Mouse (Mus musculus) olfactory bulb, adult 2 months (tissue): ENCODE results near the gene Aldh3b3. TPM values are rescaled to one million over a fixed set of nuclear protein-coding genes. Genes with fewer than 3 reads are reported as not detected.

ENCODE experiments used
- H3K27ac ChIP-seq: fragments of 200-500 bp; 2 replicates; pipeline ENCODE4 v1.5.1; 2012; ENCODE audit warnings: low read depth, low read length; ENCODE audit not compliant: insufficient read depth
- H3K4me1 ChIP-seq: fragments of 200-500 bp; 2 replicates; pipeline ENCODE4 v1.6.1; 2012; ENCODE audit warnings: low read length; ENCODE audit not compliant: control insufficient read depth, insufficient read depth
- H3K4me3 ChIP-seq: fragments of 200-500 bp; 2 replicates; pipeline ENCODE4 v1.5.1; 2012; ENCODE audit warnings: mild to moderate bottlenecking, low read depth, low read length, moderate library complexity; ENCODE audit not compliant: insufficient read depth
- CTCF ChIP-seq: fragments of 200-500 bp; IDR thresholded peaks from 2 replicates; pipeline ENCODE4 v1.5.1; 2012; ENCODE audit warnings: low read depth, mild to moderate bottlenecking, low read length, moderate library complexity; ENCODE audit not compliant: insufficient read depth
- POLR2A ChIP-seq: fragments of 200-500 bp; IDR thresholded peaks from 2 replicates; pipeline ENCODE4 v1.6.1; 2012; ENCODE audit warnings: mild to moderate bottlenecking, low read depth, low read length, moderate library complexity; ENCODE audit not compliant: insufficient read depth
- WGBS: fragments of 180-500 bp; shearing (Covaris S2); methylation state at CpG from one replicate; pipeline ENCODE4 v1.1.7; 2018; 5-methylcytosine and 5-hydroxymethylcytosine counted together
- polyA plus RNA-seq: library from polyadenylated mRNA; stranded (reverse); fragments of >200 nt; gene quantifications from 2 replicates; pipeline ENCODE4 v1.2.4, GENCODE M21; 2012; ENCODE audit warnings: low replicate concordance; ENCODE audit not compliant: missing spikeins, insufficient read depth, insufficient read length

Gene Aldh3b3
- polyA plus RNA-seq, 1 experiment: not detected

GRCm38 (mm10) chr19:3924190-3924589 lies 34.3 kb upstream of the Aldh3b3 start:
- 87% methylated on average over 8 of the region's 8 CpGs for WGBS
- Histone ChIP-seq H3K4me3 (no peak overlapping the region), H3K4me1 (peaks cover 13% of the 10 kb centered on the region), H3K27ac (no peak overlapping the region)
- TF ChIP-seq POLR2A (no peak), CTCF (no peak)

- TF ChIP-seq CTCF (no peak), POLR2A (no peak)
- H3K4me1 ChIP-seq: peaks cover 20% of the 10 kb centered on the region
- WGBS: 90% methylated on average over 7 of the region's 7 CpGs
- H3K27ac ChIP-seq: no peak overlapping the region
- no peak overlapping the region for H3K4me3 ChIP-seq
These were observed 33.6 kb upstream of the Aldh3b3 start for GRCm38 (mm10) chr19:3924868-3925267.

GRCm38 (mm10) chr19:3925859-3926258 lies 32.6 kb upstream of the Aldh3b3 start:
- TF ChIP-seq POLR2A: no peak
- no peak for TF ChIP-seq CTCF
- 84% methylated on average over 6 of the region's 6 CpGs for WGBS
- Histone ChIP-seq H3K4me3 (no peak overlapping the region), H3K27ac (no peak overlapping the region), H3K4me1 (peaks cover 30% of the 10 kb centered on the region)

GRCm38 (mm10) chr19:3926279-3926678 lies 32.2 kb upstream of the Aldh3b3 start:
- Histone ChIP-seq H3K27ac (no peak overlapping the region), H3K4me1 (peaks cover 30% of the 10 kb centered on the region), H3K4me3 (no peak overlapping the region)
- TF ChIP-seq CTCF (no peak), POLR2A (no peak)
- 70% methylated on average over 3 of the region's 3 CpGs for WGBS

GRCm38 (mm10) chr19:3926685-3927084 lies 31.8 kb upstream of the Aldh3b3 start:
- Histone ChIP-seq H3K4me3 (no peak overlapping the region), H3K4me1 (peaks cover 30% of the 10 kb centered on the region), H3K27ac (no peak overlapping the region)
- no peak for TF ChIP-seq POLR2A
- no peak for TF ChIP-seq CTCF
- WGBS: 61% methylated on average over 6 of the region's 6 CpGs

GRCm38 (mm10) chr19:3927989-3928388 lies 30.5 kb upstream of the Aldh3b3 start:
- Histone ChIP-seq H3K4me1 (peaks cover 30% of the 10 kb centered on the region), H3K4me3 (no peak overlapping the region), H3K27ac (no peak overlapping the region)
- 88% methylated on average over 4 of the region's 4 CpGs for WGBS
- TF ChIP-seq POLR2A: no peak
- TF ChIP-seq CTCF: no peak

- 69% methylated on average over 4 of the region's 4 CpGs for WGBS
- no peak overlapping the region for H3K4me3 ChIP-seq
These were observed 29.7 kb upstream of the Aldh3b3 start for GRCm38 (mm10) chr19:3928779-3929178.

GRCm38 (mm10) chr19:3929211-3929941 lies 29.1 kb upstream of the Aldh3b3 start, which contains the start of gene Aldh3b1:
Gene Aldh3b1 (minus strand): TSS chr19:3929808.
- no peak for TF ChIP-seq CTCF
- TF ChIP-seq POLR2A: no peak
- WGBS: 35% methylated on average over 12 of the region's 12 CpGs
- Histone ChIP-seq H3K4me1 (peaks cover 23% of the 10 kb centered on the region), H3K4me3 (no peak within 1 kb of the TSS), H3K27ac (peak within 1 kb of the TSS; percentile 9)

More at GRCm38 (mm10) chr19:3928779-3929178, 29.7 kb upstream of the Aldh3b3 start:
- Histone ChIP-seq H3K4me1 (peaks cover 27% of the 10 kb centered on the region), H3K27ac (no peak overlapping the region)
- no peak for TF ChIP-seq CTCF
- no peak for TF ChIP-seq POLR2A

GRCm38 (mm10) chr19:3930262-3931057 lies 28.0 kb upstream of the Aldh3b3 start:
- Histone ChIP-seq H3K4me3 (no peak overlapping the region), H3K4me1 (peaks cover 25% of the 10 kb centered on the region), H3K27ac (peak overlapping the region; percentile 9)
- no peak for TF ChIP-seq POLR2A
- no peak for TF ChIP-seq CTCF
- 69% methylated on average over 21 of the region's 21 CpGs for WGBS

- H3K4me3 ChIP-seq: no peak overlapping the region
- no peak overlapping the region for H3K27ac ChIP-seq
- TF ChIP-seq POLR2A: no peak
- no peak for TF ChIP-seq CTCF
- peaks cover 35% of the 10 kb centered on the region for H3K4me1 ChIP-seq
- 94% methylated on average over 9 of the region's 9 CpGs for WGBS
These were observed 26.7 kb upstream of the Aldh3b3 start for GRCm38 (mm10) chr19:3931716-3932115.
